Mouse (Mus musculus): ENCODE data around the gene Cemip. TPM values are rescaled to one million over a fixed set of nuclear protein-coding genes. Genes with fewer than 3 reads are reported as not detected.
A peak's percentile ranks its signal among the peaks of the same experiment; 100 is the strongest.

Gene Cemip
- total RNA-seq, 2 experiments from 2014 or later, result 0.11 to 0.18 TPM

DNA sequence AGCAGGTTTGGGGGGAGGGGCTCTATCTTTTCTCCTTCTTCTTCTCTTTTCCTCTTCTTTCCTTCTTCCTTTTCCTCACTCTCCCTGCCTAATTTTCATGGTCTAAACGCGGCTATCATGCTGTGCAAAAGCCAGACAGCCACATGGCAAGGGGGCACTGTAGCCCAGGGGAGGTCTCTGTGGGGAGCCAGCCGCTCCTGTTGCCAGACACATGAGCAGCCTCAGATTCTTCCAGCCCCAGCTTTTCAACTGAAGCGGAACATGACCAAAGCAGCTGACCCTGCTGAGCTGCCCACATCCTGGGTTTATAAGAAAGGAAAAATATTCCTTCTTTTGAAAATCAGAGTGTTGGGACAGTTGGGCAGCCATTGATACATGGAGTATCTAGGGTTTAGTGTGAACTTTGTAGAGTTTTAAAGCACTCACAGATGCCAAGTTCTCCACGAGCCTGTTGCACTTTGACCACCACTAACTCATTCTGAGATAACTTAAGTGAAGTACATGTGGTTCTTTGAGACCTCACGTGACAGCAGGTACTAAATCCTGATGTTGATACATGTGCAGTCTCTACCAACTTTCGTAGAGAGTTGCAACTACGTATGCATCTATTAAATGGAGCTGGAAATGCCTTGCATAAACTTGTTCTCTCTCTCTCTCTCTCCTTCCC is 46.3 kb downstream of the Cemip start:
- no peak for DNase-seq
- intact Hi-C loops (cut with DNase I; ENCODE audit: low total_unique reads), result no loop called here

DNA sequence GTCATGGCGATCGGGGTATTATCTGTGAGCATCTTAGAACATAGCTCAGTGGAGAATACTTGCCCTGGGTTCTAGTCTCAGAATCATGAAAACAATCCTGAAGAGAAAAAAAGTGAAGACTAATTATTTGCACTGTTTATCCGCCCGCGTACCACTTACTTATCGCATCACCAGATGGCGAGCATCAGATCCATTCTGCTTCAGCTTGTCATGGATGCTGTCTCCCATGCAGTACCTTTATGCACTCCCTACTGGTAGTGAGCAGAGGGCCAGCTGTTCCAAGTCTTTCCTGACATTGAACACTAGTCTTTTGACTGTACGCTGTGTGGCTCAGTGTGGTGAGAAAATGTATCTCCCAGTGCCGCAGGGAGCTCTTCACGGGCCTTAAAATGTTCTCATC is 47.7 kb downstream of the Cemip start:
- DNase-seq, result no peak
- intact Hi-C loops (cut with DNase I; ENCODE audit: low total_unique reads), result no loop called here

- intact Hi-C loops (cut with DNase I; ENCODE audit: low total_unique reads), result no loop called here
Measured at GRCm38 (mm10) chr7:84032831-84033230, 53.5 kb downstream of the Cemip start.

GRCm38 (mm10) chr7:84029120-84029771 is 57.1 kb downstream of the Cemip start:
- DNase-seq, result no peak
- intact Hi-C loops (cut with DNase I; ENCODE audit: low total_unique reads), result no loop called here

More at GRCm38 (mm10) chr7:84032831-84033230, 53.5 kb downstream of the Cemip start:
- no peak for DNase-seq

DNA sequence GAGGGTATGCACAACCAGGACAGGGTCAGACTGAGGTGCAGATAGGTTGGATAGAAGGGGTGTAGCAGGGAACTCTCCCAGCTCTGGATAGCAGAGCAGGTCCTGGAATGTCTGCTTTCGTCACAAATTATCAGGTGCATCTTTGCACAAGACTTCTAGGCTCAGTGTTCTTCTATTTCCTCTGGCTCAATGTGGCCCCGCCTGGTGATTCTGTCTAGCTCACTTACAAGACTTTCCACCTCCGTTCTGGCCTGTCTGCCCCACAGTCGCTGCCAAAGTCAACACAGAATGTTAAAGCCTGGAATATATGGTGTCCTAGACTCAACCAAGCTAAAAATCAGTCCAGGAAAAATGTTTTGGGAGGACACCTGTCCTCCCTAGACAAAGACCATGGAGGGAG is 57.9 kb downstream of the Cemip start:
- DNase-seq, result no peak
- intact Hi-C loops (cut with DNase I; ENCODE audit: low total_unique reads), result no loop called here

DNA sequence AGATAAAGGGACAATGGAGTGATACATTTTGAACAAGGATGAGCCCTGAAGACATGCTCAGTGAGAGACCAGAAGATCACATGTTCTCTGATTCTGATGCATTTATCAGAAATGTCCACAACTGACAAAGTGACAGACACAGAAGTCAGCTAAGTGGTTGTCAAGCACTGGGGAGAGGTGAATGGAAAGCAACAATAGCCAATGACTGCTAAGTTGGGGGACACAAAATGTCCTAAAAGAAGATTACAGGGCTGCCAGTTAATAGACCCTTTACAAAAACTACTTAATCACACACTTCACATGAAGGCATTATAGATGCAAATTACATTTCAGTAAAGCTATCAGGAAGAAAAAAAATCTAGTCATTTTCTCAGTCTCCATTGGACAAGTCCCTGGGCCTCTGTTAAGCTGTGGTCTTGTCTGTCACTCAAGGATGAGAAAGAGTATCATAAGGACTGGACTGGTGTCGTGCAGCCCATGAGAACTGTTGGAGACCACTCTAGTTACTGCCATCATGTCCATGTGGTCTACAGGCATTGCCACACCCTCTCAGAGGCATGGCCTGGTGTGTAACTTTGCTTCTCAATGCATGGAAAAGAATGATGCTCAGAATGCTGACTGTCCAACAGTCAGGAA is 59.2 kb downstream of the Cemip start:
- intact Hi-C loops (cut with DNase I; ENCODE audit: low total_unique reads), result no loop called here

DNA sequence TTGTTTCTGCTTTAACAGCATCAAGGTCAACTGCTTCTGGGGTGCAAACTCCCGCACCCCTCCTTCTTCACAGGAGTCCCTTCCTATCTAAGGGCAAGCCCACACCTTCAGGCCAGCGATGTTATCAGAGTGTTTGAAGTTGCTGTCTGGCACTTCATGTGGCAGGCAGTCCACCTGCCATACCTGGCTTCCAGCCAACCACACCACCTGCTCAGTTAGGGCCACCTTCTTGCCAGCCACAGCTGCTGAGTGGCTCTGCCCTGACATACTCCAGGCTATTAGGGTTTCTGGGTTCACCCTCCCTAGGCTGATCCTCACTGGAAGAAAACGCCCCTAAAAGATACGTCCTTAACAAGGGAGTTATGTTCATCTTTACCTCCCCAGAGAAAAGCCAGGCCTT is 60.2 kb downstream of the Cemip start:
- DNase-seq, result peak; percentile 24
- intact Hi-C loops (cut with DNase I; ENCODE audit: low total_unique reads), result no loop called here

More for the DNA sequence above, 59.2 kb downstream of the Cemip start:
- DNase-seq, result no peak

DNA sequence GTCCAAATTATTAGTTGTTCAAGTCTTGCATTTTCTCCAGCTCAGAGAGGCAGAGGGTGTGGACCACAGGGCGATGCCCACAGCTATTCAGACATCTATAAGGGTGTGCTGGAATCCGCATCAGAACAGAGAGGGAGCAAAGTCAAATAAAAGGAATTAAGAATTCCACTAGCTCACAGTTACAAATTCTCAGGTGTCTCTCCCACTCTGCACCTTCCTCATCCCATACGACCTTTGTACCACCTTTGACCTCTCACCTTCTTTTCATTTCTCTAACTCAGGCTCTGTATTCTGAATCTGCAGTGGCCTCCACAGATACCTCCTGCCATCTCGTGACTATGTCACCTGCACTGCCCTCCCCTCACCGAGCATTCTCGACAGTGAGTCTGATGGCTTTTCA is 62.8 kb downstream of the Cemip start:
- DNase-seq, result no peak
- intact Hi-C loops (cut with DNase I; ENCODE audit: low total_unique reads), result no loop called here

DNA sequence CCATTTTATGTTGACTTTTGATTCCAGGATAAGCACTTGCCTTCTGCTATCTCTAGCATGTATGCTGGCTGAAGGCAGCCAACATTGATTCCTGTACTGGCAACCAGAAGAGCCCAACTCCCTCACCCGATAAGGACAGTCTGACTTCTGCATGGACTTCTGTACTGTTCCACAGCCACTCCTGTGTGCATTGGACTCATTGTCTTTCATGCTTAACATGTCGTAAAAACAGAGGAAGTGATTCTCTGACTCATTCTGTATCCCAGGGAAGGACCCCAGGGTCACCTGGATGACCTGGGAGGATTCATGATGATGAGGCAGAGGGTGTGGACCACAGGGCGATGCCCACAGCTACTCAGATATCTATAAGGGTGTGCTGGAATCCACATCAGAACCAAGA is 63.8 kb downstream of the Cemip start:
- no peak for DNase-seq
- intact Hi-C loops (cut with DNase I; ENCODE audit: low total_unique reads), result no loop called here

GRCm38 (mm10) chr7:84019381-84019780 is 66.9 kb downstream of the Cemip start:
- no peak for DNase-seq
- intact Hi-C loops (cut with DNase I; ENCODE audit: low total_unique reads), result no loop called here

GRCm38 (mm10) chr7:84018291-84019266 is 67.7 kb downstream of the Cemip start:
- DNase-seq, result peak; percentile 70
- intact Hi-C loops (cut with DNase I; ENCODE audit: low total_unique reads), result no loop called here

GRCm38 (mm10) chr7:84015050-84015449 is 71.3 kb downstream of the Cemip start:
- intact Hi-C loops (cut with DNase I; ENCODE audit: low total_unique reads), result no loop called here
- no peak for DNase-seq

- intact Hi-C loops (cut with DNase I; ENCODE audit: low total_unique reads), result no loop called here
- DNase-seq, result peak; percentile 50
Measured at GRCm38 (mm10) chr7:84013656-84014055, 72.6 kb downstream of the Cemip start.

- DNase-seq, result no peak
- intact Hi-C loops (cut with DNase I; ENCODE audit: low total_unique reads), result no loop called here
Measured at GRCm38 (mm10) chr7:84004357-84004756, 81.9 kb downstream of the Cemip start.

DNA sequence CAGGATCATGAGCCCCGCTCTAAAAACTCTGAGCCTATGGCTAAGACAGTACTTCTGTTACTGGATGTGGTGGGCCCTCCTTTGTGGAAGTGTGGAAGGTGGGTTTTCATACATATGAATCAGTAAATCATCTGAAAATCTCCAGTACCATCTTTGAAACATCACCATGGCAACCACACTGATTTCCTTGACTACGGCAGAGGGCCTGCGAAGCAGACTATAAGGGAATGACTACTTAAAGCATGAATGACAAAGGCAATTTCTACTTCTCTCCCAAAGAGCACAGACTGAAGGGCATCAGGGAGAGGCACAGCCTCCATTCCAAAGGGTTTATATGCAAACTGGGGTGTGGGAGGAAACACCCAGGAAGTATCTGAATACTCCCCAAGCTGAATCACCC is 84.8 kb downstream of the Cemip start:
- intact Hi-C loops (cut with DNase I; ENCODE audit: low total_unique reads), result no loop called here
- no peak for DNase-seq

- no peak for DNase-seq
- intact Hi-C loops (cut with DNase I; ENCODE audit: low total_unique reads), result no loop called here
Measured at GRCm38 (mm10) chr7:84000671-84001070, 85.6 kb downstream of the Cemip start.

- DNase-seq, result no peak
- intact Hi-C loops (cut with DNase I; ENCODE audit: low total_unique reads), result no loop called here
Measured at GRCm38 (mm10) chr7:83999647-84000046, 86.7 kb downstream of the Cemip start.

DNA sequence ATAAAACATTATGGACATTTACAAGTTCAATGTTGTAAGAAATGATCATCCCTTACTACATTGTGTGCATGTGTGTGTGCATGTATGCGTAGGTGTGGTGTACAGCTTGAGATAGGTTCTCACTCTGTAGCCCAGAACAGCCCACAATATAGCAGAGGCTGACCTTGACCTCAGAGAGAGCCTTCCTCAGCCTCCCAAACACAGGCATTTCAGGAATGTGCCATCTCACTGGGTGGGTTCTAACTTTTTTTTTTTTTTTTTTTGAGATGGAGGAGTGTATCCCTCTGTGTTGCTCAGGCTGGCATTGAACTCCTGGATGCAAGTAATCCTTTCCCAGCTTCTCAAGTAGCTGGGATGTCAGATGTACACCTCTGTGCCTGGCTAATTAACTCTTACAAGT is 92.0 kb downstream of the Cemip start:
- no peak for DNase-seq
- intact Hi-C loops (cut with DNase I; ENCODE audit: low total_unique reads), result no loop called here

GRCm38 (mm10) chr7:83989294-83989693 is 97.0 kb downstream of the Cemip start:
- intact Hi-C loops (cut with DNase I; ENCODE audit: low total_unique reads), result no loop called here
- DNase-seq, result no peak

GRCm38 (mm10) chr7:83985751-83986150 is 100.6 kb downstream of the Cemip start:
- intact Hi-C loops (cut with DNase I; ENCODE audit: low total_unique reads), result no loop called here
- no peak for DNase-seq

Data from gastrocnemius, postnatal 14 days (tissue).